Mouse (Mus musculus) gastrocnemius, adult 18-20 months (tissue): ENCODE measurements around the gene Olfr1359. TPM values are rescaled to one million over a fixed set of nuclear protein-coding genes. Genes with fewer than 3 reads are reported as not detected.
"Not testable (repeated sequence)": the region's sequence is repeated elsewhere in the genome, so short reads cannot be mapped to it uniquely, and the experiment has no call there.

Source experiments
- DNase-seq: peaks from one replicate; pipeline ENCODE4 v3.0.0; 2021; ENCODE audit warnings: low spot score
- total RNA-seq, 2 experiments: library from RNA; stranded (reverse); gene quantifications; 2 replicates each; pipeline ENCODE4 v1.2.3; 2021

Olfr1359 gene
- total RNA-seq, 2 experiments from 2014 or later = not detected

GRCm38 (mm10) chr13:21722993-21723836 is 25.3 kb downstream of the Olfr1359 start:
- DNase-seq = no peak

- DNase-seq = no peak
Measured at GRCm38 (mm10) chr13:21727948-21728572, 30.1 kb downstream of the Olfr1359 start.

- DNase-seq = no peak
Measured at GRCm38 (mm10) chr13:21729544-21729943, 31.6 kb downstream of the Olfr1359 start.

- DNase-seq = no peak
Measured at GRCm38 (mm10) chr13:21733466-21733865, 35.6 kb downstream of the Olfr1359 start.

GRCm38 (mm10) chr13:21734010-21734905 is 36.3 kb downstream of the Olfr1359 start:
- peak; percentile 74 for DNase-seq

- not testable (repeated sequence) for DNase-seq
Measured at GRCm38 (mm10) chr13:21734906-21735767, 37.2 kb downstream of the Olfr1359 start, which contains the start of gene Hist1h4j. Hist1h4j (plus strand) TSS chr13:21735064.

- DNase-seq = no peak
Measured at GRCm38 (mm10) chr13:21745006-21745405, 47.1 kb downstream of the Olfr1359 start.

- no peak for DNase-seq
Measured at GRCm38 (mm10) chr13:21749387-21750158, 51.7 kb downstream of the Olfr1359 start.

GRCm38 (mm10) chr13:21750159-21751017 is 52.5 kb downstream of the Olfr1359 start, which contains the start of gene Hist1h4k:
Hist1h4k (minus strand) TSS chr13:21750505.
- peak; percentile 48 for DNase-seq

- no peak for DNase-seq
Measured at GRCm38 (mm10) chr13:21751417-21751816, 53.5 kb downstream of the Olfr1359 start.

GRCm38 (mm10) chr13:21751827-21752226 is 53.9 kb downstream of the Olfr1359 start:
- no peak for DNase-seq

GRCm38 (mm10) chr13:21752356-21752755 is 54.4 kb downstream of the Olfr1359 start:
- DNase-seq = no peak

- no peak for DNase-seq
Measured at GRCm38 (mm10) chr13:21753051-21753523, 55.2 kb downstream of the Olfr1359 start.

- peak; percentile 27 for DNase-seq
Measured at GRCm38 (mm10) chr13:21753524-21754285, 55.8 kb downstream of the Olfr1359 start, which contains the start of the genes Hist1h2ak and Hist1h2bn. Hist1h2ak (minus strand) TSS chr13:21753827. Hist1h2bn (plus strand) TSS chr13:21754123.

- DNase-seq = not testable (repeated sequence)
Measured at GRCm38 (mm10) chr13:21754294-21755001, 56.5 kb downstream of the Olfr1359 start.

GRCm38 (mm10) chr13:21755707-21756106 is 57.8 kb downstream of the Olfr1359 start:
- DNase-seq = no peak
